Mouse (Mus musculus) left cerebral cortex, postnatal 14 days (tissue): ENCODE results near the gene Agr3. TPM values are rescaled to one million over a fixed set of nuclear protein-coding genes. Genes with fewer than 3 reads are reported as not detected.
A peak's percentile ranks its signal among the peaks of the same experiment; 100 is the strongest.

Source experiments
- DNase-seq, 2 experiments: peaks; one replicate each; pipeline ENCODE4 v3.0.0; 2021 to 2022; ENCODE audit warnings: low spot score in 2 of 2, mixed read lengths in 1 of 2
- intact Hi-C: fragments of 180-260 bp; cut with DNase I; formaldehyde crosslinking; loops from one replicate; pipeline ENCODE4 v1.15.1; 2025
- total RNA-seq, 2 experiments: library from RNA; stranded (reverse); gene quantifications; 2 replicates each; pipeline ENCODE4 v1.2.3; 2021

Agr3 gene
- total RNA-seq, 2 experiments from 2014 or later: not detected

DNA sequence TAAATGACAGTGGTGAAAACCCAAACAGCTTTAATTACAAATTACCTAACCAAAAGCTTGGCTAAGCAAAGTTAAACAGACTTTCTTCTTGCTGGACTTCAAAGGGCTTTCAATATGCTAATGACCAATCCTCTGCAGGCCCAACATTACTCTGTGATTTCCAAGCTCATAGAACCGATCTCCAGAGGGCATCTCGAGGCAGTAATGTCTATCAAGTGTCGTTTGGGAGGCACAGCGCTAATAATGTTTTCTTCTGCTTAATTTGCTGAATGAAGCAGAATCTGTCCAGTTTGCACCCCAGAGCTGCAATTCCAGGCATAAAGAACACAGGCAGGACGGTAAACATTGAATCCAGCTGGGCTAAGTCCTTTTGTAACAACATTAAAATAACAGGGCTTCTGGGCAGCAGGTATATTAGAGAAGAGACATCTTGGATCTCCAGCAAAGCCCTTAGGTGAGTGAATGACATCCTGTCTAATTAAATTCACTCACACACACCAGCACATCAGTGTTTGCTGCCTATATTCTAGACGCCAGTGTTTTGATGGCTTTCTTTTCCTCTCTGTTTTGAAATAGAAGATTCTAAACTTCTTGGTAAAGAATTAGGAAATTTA lies 52.3 kb downstream of the Agr3 start:
- no peak for DNase-seq
- intact Hi-C loops: no loop called here

DNA sequence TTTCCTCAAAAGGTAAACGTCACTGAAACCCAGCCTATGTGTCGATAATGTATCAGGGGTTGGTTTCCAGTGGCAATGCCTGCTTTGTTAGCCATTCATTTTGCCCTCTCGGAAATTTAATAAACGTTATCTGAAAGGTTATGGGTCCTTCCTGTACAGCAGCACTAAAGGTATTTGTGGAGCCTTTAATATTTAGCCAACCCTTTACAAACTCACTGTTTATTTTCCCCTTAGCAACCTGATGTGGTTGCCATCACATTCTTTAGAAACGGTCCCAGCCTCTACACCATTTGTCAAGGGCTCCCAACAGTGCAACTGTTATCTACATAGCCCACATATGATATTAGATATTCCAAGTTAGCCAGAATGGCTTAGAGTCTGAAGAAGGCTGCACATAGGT lies 54.2 kb downstream of the Agr3 start:
- intact Hi-C loops: no loop called here
- no peak for DNase-seq

DNA sequence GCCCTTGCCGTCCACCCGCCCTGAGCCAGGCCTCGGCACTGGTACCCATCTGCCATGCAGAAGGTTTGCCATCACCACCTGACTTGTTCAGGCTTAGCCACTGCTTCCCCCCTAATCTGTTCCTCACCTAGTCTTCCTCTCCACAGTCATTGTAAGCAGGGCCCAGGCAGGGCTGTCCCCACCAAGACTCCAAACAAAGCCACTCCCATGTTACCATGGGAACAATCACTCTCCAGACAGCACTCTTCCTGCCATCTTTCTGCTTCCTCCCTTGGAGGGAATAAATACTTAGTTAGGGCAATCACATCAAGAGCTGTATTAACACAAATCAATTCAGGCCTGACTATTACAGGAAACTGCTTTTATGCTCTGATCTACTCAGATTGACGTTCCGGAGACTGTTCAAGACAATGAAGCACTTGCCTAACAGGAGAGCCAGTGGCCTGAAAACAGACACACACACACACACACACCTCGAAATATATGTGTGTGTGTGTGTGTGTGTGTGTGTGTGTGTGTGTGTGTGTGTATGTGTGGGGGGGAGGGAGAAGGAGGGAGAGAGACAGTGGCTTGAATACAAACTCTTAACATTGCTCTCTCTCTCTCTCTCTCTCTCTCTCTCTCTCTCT lies 56.4 kb downstream of the Agr3 start:
- DNase-seq: no peak
- intact Hi-C loops: no loop called here

DNA sequence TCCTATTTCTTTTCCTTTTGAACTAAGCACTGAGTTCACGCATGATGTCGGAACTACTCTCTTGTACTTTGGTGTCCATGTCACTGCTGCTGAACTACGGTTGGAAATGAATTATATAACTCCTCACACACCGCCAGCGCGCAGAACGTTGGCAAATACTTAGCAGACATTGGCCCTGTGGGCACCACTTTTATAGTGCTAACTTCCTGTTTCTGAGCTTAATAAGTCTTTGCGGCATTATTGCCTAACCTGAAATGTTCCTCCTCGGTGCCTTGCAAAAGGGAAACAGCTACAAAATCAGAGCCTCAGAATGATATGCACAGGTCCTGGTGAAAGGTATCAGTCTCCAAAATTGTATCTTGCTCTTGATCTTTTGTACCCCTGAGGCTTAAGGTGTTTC lies 58.1 kb downstream of the Agr3 start:
- intact Hi-C loops: no loop called here
- no peak for DNase-seq

DNA sequence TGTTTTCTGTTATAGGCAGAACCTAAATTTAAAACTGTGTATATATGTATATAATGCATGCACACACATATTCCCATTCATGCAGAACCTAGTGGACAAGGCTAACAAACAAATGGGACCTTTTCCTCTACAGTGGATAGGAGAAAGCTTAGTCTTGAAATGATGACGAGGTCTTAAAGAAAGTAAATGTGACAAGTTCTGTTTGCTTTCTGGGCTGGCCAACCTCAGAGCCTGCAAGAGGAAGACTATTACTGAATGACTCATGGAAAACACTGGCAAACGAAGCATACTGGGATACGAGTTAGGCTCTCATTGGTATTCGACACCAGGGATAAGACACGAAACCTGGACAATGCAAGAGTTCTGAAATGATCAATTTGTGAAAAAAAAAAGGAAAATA lies 59.3 kb downstream of the Agr3 start:
- intact Hi-C loops: no loop called here
- no peak for DNase-seq

DNA sequence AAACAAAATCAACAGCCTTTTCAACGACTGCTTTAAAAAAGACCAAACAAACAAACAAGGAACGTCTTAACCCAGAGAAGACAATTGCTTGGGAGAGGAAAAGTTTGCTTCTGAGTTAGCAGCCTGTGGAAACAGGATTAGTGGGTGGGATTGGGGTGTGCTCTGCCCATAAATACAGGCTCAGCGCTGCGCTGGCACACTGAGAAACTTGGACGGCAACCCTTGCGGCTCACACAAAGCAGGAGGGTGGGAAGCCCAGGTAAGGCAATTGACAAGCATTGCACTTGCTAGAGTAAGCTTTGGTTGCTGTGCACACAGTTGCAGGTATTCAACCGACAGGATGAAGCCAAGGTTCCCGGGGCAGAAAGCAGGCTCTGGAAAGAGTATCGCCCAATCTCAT lies 67.3 kb downstream of the Agr3 start, which contains the start of gene Agr2:
TSS of gene Agr2 (plus strand) at position 197 of the 400 bp plus-strand sequence.
- no peak for DNase-seq
- intact Hi-C loops: no loop called here

DNA sequence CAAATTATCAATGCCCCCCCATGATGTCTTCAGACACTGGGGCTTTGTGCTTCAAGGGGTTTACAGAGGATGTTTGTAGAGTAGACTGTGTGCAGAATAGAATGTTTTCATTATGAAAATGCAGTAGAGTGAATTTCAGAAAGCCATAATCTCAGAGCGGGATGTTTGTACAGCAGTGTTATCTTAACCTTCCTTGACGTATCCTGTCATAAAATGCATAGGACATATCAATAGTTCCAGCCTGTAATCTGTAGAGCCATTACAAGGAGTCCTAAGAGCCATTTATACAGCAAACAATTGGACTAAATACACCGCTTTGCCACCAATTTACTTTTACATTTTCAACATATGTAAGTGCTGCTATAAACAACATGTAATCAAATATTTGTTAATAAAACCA lies 68.2 kb downstream of the Agr3 start:
- no peak for DNase-seq
- intact Hi-C loops: no loop called here

DNA sequence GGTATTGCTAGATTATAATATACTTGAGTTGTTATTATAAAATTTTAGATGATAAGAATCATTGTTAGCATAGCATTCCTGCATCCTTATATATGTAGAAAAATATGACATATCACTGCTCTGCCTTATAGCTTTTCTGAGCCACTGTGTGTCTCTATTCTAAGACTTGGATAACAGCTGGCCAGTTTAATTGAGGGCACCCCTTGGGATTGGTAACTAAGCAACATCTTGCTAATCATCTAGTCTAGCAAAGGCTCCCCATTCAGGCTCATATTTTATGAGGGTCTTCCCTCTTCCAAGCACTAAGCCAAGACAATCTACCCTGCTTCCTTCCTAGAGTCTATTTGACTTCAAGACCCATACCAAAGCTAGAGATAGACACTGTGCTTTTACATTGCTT lies 68.7 kb downstream of the Agr3 start:
- intact Hi-C loops: no loop called here
- DNase-seq: no peak

DNA sequence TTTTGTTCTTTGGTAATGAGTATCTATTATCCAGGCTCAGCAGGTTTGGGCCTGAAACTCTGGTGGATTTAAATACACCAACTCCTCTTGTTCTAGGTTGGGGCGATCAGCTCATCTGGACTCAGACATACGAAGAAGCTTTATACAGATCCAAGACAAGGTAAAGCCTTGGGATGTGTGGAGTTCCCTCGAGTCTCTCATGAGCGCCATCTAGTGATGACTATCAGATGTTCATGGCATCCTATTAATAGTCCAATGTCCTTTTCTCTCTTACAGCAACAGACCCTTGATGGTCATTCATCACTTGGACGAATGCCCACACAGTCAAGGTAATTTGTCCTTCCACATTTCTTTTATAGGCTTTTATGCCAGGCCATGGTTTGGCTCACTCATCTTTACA lies 70.4 kb downstream of the Agr3 start:
- peak in 1 of 2 experiments; percentile 38 for DNase-seq
- intact Hi-C loops: loop anchor here (5.0 kb wide), 2 partner anchors 47 to 98 kb away; partner anchors contain the start of gene Tspan13

Other genes starting within 250 kb of the Agr3 start
- gene Agr2, start 67.3 kb downstream of the Agr3 start, total RNA-seq: not detected
- gene Tspan13, start 116.9 kb downstream of the Agr3 start, total RNA-seq: 100 to 1,000 TPM; 221 to 230 TPM
- gene Ankmy2, start 231.5 kb downstream of the Agr3 start, total RNA-seq: 10 to 100 TPM; 50.3 to 53.3 TPM
- 10 to 100 TPM; 72.2 to 78.2 TPM for gene Bzw2, start 232.5 kb downstream of the Agr3 start, total RNA-seq